Mouse (Mus musculus) gastrocnemius, adult 8-10 months (tissue): ENCODE measurements around the gene Cd3eap. TPM values are rescaled to one million over a fixed set of nuclear protein-coding genes. Genes with fewer than 3 reads are reported as not detected.

Experiments used
- DNase-seq, 2 experiments: peaks; one replicate each; pipeline ENCODE4 v3.0.0; 2022; ENCODE audit warnings: low spot score in 2 of 2
- total RNA-seq, 4 experiments: library from RNA; stranded (reverse); gene quantifications; 2 replicates each; pipeline ENCODE4 v1.2.4; 2022

Cd3eap gene
- total RNA-seq, 4 experiments from 2014 or later = 8.9 to 13.9 (median 11.2) TPM

DNA sequence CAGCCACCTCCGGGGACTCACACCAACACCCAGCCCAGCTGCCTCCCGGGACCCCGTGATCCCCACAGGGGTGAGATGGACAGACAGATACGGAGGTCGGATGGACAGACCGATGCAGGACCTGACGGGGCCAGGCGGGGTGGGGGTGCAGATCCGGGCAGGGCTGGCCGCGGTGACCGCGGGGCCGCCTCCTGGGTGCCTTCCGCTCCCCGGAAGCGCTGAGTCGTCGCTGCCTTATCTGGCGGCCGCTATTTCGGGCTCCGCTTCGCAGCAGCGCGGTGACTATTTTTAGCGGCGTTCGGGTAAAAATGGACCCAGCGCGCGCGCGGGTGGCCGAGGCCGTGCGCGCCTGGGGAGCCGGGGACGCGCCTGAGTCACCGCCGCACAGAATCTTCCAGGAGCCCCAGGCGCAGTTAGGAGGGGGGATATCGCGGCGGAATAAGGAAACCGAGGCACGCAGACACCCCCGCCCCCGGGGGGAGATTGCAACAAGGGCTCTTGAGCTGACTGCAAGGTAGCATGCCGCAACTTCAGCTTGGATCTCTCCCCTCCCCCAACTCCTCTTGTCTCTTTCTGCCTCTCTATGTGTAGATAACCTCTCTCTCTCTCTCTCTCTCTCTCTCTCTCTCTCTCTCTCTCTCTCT lies 26.5 kb downstream of the Cd3eap start:
- DNase-seq = peak; percentile 67 to 81

GRCm38 (mm10) chr7:19331910-19332309 lies 27.4 kb downstream of the Cd3eap start:
- no peak for DNase-seq

GRCm38 (mm10) chr7:19328425-19328824 lies 30.9 kb downstream of the Cd3eap start:
- DNase-seq = no peak

GRCm38 (mm10) chr7:19327782-19328181 lies 31.5 kb downstream of the Cd3eap start:
- DNase-seq = no peak

GRCm38 (mm10) chr7:19327128-19327527 lies 32.2 kb downstream of the Cd3eap start:
- peak; percentile 75 to 85 for DNase-seq

DNA sequence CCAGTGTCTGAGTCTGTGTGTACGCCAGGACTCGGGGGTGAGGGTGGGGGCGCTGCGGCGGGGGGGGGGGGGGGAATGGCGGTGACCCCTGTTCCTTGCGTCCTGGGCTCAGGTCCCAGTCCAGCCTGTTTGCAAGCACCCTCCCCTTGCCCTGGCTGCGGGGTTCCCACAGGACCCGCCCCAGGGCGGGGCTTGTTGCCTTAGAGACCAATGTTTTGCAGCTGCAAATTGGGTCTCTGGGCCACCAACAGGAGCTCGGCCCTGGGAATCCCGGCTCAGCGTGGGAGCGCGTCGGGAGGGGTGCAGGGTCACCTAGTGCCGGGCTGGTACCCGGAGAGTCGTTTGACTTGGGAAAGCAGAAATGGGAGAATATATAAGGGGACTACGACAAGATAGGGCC lies 32.9 kb downstream of the Cd3eap start:
- DNase-seq = peak; percentile 85 to 86

GRCm38 (mm10) chr7:19325262-19326199 lies 33.8 kb downstream of the Cd3eap start:
- no peak for DNase-seq

GRCm38 (mm10) chr7:19324221-19324620 lies 35.1 kb downstream of the Cd3eap start:
- no peak for DNase-seq

DNA sequence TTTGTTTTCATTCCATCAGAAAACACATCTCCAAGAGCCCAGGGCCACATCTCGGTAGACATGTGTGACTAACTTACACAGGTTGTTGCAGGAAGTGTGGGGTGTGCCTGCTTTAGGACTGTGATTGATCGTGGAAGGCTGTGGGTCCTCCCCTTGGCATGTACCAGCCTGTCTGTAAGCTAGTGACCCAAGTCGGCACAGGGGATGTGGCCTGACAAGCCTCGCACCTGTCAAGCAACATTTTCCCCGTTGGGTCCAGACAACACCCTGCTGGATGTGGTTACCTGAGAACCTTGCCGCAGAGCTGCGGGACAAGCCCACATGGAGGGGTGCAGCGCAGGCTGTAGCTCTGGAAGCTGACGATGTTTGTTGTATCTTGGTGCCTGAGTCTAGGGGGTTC lies 36.8 kb downstream of the Cd3eap start:
- DNase-seq = no peak

DNA sequence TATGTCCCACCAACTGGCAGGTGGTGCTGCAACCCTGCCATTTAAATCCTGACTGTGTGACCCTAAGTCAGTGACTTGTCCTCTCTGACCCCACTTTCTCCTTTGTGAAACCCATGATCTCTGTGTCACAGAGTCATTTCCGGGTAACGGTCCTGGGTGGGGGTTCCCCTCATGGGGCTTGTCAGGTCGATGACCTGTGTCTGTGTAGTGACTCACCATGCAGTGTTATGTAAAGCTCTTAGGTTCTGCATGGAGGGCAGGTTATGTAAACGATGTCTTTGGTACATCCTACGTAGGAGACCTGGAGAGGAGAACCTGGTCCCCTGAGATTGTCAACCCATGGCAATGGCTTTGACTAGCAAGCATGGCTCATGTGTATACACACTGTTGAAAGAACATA lies 37.8 kb downstream of the Cd3eap start:
- DNase-seq = no peak

DNA sequence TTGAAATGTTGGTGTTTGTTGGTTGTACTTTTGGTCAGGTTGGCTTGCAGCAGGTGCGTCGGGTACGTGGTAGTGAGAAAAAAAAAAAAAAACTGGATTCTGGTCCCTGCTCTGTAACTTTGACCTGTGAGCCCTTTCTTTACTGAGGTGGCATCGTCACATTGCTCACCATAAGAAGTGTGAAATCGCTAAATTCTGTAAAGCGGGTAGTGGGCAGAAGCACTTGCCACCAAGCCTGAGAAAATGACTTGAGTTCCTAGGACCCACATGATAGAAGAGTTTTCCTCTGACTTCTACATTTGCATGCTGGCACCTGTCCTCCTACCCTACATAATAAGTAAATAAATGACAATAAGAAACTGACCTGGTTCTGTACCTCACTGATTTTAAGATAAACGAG lies 38.6 kb downstream of the Cd3eap start:
- DNase-seq = no peak

- peak; percentile 92 to 95 for DNase-seq
Measured at GRCm38 (mm10) chr7:19319906-19320305, 39.4 kb downstream of the Cd3eap start.

GRCm38 (mm10) chr7:19319458-19319857 lies 39.8 kb downstream of the Cd3eap start:
- no peak for DNase-seq

DNA sequence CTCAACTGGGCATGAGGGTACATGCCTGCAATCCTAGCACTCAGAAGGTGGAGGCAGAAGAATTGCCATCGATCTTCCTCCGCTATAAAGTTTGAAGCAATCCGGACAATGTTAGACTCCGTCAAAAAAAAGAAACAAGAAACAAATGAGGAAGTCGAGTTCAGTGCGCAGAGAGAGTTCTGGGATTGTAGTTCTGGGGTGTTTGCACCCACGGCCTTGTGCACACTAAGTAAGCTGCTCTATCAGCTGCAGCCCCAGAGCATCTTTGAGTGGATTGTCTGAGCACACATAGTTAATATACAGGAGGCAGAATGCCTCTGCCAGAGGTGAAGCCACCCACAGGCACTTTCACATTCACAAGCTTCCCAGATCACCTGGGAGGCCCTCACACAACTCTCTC lies 40.6 kb downstream of the Cd3eap start:
- DNase-seq = no peak

- no peak for DNase-seq
Measured at GRCm38 (mm10) chr7:19318201-19318600, 41.1 kb downstream of the Cd3eap start.

DNA sequence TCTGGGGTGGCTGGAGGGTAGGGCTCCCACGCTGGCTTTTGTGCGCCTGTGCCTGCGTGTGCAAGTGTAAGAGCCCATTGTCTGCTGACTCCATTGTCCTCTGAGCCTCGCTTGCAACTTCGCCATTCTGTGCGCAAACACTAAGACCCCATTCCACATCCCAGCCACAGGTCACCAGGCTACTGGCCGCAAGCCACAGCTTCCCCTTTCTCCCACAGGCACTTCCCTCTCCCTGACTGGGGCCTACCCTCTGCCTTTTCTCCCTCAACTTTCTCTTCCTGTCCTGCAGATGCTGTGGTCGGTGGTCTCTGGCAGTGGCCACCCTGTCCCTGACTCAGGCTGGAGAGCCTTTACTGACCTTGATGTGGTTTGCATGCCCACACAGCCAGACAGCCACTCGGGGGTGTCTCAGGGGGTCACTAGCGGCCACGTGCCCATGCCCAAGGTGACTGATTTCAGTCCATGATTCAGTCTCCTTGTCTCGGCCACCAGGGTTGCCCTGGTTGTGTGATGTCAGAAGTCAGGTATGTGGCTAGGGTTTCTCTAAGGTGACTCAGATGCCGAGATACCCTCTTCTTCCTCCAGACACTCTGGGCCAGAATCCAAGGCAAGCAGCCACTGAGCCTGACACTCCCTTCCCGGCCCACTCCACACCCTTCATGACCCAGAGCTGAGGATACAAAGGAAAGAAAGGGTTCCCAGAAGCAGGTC lies 42.7 kb downstream of the Cd3eap start:
- DNase-seq = no peak

DNA sequence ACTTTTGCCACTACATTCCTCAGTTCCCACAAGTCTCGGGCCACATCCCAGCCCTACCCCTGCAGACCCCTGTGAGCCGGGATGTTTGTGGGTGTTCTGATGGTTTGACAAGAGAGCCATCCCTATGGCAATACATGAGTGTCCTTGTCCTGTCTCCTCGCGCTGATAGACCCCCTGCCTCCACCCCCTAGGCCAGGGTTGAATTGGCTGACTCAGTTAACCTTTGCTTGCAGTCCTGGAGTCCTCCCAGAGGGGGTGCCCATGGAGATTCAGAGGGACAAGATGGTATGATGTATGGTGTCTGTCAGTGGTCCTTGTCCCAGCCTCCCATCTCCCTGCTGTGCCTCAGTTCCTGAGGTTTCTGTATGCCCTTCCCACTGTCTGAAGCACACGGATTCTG lies 45.2 kb downstream of the Cd3eap start:
- DNase-seq = no peak

- no peak for DNase-seq
Measured at GRCm38 (mm10) chr7:19311991-19312390, 47.3 kb downstream of the Cd3eap start.

- DNase-seq = peak; percentile 91 to 96
Measured at GRCm38 (mm10) chr7:19309884-19310641, 49.2 kb downstream of the Cd3eap start, which contains the start of gene Fosb. Fosb (minus strand) TSS chr7:19310051.

DNA sequence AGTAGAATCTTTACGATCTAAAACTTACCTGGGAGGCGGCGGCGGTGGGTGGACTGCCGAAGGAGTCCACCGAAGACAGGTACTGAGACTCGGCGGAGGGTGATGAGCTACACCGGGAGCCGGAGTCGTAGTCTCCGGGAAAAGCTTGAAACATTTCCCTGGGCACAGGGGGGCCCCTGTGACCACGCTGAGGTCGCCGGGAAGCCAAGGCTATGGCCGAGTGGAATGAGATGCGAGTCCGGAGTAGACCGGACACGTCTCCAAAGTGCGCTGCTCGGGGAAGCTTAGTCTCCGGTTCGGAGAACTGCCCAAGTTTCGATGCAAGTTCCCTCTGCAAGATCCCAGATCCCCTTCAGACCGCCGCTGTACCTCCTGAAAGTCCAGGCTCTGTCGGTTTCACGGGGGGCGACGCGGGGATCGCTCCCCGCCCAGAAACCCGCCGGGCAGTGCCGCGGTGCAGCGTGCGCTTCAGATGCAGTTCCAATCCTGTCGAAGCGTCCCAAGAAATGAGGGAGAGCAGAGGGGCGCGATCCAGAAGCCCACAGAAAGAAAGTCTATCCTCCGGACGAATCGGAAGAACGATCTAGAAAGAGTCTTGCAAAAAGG lies 49.9 kb downstream of the Cd3eap start:
- DNase-seq = no peak
